Mouse (Mus musculus) skeletal muscle tissue, adult 2 months (tissue): ENCODE data around the gene Atp2b4.

ENCODE experiments used
- DNase-seq: peaks from one replicate; pipeline ENCODE4 v3.0.0-alpha.2; 2012; ENCODE audit warnings: low read depth, low spot score

Atp2b4 gene

GRCm38 (mm10) chr1:133798821-133799415 lies 1.9 kb downstream of the Atp2b4 start:
- DNase-seq = no peak

GRCm38 (mm10) chr1:133797979-133798820 lies 2.6 kb downstream of the Atp2b4 start:
- DNase-seq = no peak

- DNase-seq = no peak
Measured at GRCm38 (mm10) chr1:133797327-133797978, 3.4 kb downstream of the Atp2b4 start.

- DNase-seq = no peak
Measured at GRCm38 (mm10) chr1:133793646-133794045, 7.2 kb downstream of the Atp2b4 start.

- DNase-seq = no peak
Measured at GRCm38 (mm10) chr1:133790011-133790410, 10.8 kb downstream of the Atp2b4 start.

- DNase-seq = no peak
Measured at GRCm38 (mm10) chr1:133788864-133789263, 12.0 kb downstream of the Atp2b4 start.

GRCm38 (mm10) chr1:133787500-133788210 lies 13.2 kb downstream of the Atp2b4 start:
- DNase-seq = no peak

GRCm38 (mm10) chr1:133784621-133785020 lies 16.2 kb downstream of the Atp2b4 start:
- no peak for DNase-seq

- no peak for DNase-seq
Measured at GRCm38 (mm10) chr1:133781531-133781930, 19.3 kb downstream of the Atp2b4 start.

GRCm38 (mm10) chr1:133779043-133779442 lies 21.8 kb downstream of the Atp2b4 start:
- no peak for DNase-seq

GRCm38 (mm10) chr1:133777651-133778231 lies 23.1 kb downstream of the Atp2b4 start:
- no peak for DNase-seq

GRCm38 (mm10) chr1:133772553-133772952 lies 28.3 kb downstream of the Atp2b4 start:
- DNase-seq = no peak

GRCm38 (mm10) chr1:133771831-133772399 lies 28.9 kb downstream of the Atp2b4 start:
- DNase-seq = no peak

- no peak for DNase-seq
Measured at GRCm38 (mm10) chr1:133767994-133768393, 32.8 kb downstream of the Atp2b4 start.

GRCm38 (mm10) chr1:133766901-133767529 lies 33.8 kb downstream of the Atp2b4 start:
- no peak for DNase-seq

- no peak for DNase-seq
Measured at GRCm38 (mm10) chr1:133765376-133765775, 35.5 kb downstream of the Atp2b4 start.

- no peak for DNase-seq
Measured at GRCm38 (mm10) chr1:133762946-133763422, 37.9 kb downstream of the Atp2b4 start.

GRCm38 (mm10) chr1:133761278-133761677 lies 39.6 kb downstream of the Atp2b4 start:
- DNase-seq = no peak

- no peak for DNase-seq
Measured at GRCm38 (mm10) chr1:133754317-133754868, 46.4 kb downstream of the Atp2b4 start.

- no peak for DNase-seq
Measured at GRCm38 (mm10) chr1:133753325-133753724, 47.5 kb downstream of the Atp2b4 start.
